Mouse (Mus musculus): ENCODE measurements around the gene Lman2l. TPM values are rescaled to one million over a fixed set of nuclear protein-coding genes. Genes with fewer than 3 reads are reported as not detected.

Gene Lman2l
- 59.6 and 60.5 TPM in 2 replicates for polyA plus RNA-seq (2016; fragmentation: Nextera tagmentation; extraction: Ambion mirVana)

DNA sequence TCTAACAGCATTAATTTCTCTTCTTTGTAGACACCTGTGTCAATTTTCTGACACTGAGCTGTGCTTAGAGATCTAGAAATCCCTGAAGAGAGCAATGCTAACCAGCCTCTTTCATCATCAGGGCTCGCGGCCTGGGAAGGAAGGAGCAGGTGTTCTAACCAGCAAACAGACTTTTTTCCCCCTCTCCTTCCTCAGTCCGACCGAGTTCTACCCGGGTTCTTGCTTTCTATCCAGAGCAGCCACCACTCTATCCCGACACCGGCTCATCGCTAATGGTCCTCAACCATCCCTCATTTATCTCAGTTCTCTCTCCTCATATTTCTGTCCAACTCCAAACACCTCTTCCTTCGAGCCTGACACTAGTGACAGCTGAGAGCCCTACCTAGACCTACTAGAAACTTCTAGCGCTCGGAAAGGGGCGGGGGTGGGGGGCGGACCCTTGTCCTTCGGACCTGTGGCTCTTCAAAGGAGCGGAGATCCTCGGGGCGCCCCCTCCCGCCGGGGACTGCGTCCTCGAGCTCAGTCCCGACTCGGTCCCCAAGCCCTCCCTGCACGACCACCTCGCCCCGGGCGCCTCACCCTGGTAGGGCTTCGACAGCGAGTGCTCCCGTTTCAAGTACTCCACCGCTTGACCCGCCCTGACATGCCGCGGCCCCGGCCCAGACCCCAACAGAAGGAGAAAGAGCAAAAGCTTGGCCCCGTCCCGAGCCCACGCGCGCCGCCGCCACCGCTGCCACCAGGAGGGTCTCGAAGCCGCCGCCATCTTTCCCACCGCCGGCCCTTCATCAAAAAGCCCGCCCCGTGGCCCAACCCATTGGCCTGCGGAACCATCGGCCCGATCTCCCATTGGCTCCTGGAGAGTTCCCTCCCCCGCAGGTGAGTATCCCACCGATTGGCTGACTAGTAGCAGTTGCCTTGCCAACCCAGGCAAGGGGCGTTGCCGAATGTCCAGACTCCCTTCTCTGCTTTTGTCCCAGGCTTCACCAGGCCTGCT, at the start of gene Lman2l:
Gene Lman2l, minus strand, starts transcription at position 801 of the 994 bp plus-strand sequence.
- H3K36me3 ChIP-seq (replicated peaks): peaks cover 35% of the 10 kb centered on the region
- WGBS: 1% methylated on average over 57 of the region's 57 CpGs
- DNase-seq (ENCODE audit: extremely low spot score, low spot score): peak; percentile 97
- H3K4me1 ChIP-seq: peaks cover 14% of the 10 kb centered on the region
- no peaks in the 10 kb centered on the region for H3K27me3 ChIP-seq (ENCODE audit: poor library complexity, severe bottlenecking)
- H3K9me3 ChIP-seq: no peaks in the 10 kb centered on the region
- H3K27ac ChIP-seq: peak within 1 kb of the TSS; percentile 92
- H3K4me3 ChIP-seq: peak within 1 kb of the TSS; percentile 73

- Histone ChIP-seq H3K4me3 (no peak overlapping the region), H3K9me3 (no peaks in the 10 kb centered on the region), H3K27ac (no peak overlapping the region), H3K4me1 (peaks cover 17% of the 10 kb centered on the region), H3K36me3 (replicated peaks) (peaks cover 7% of the 10 kb centered on the region; the same call in 1 of the 2 replicates), H3K27me3 (ENCODE audit: poor library complexity, severe bottlenecking) (no peaks in the 10 kb centered on the region)
- 71% methylated on average over 6 of the region's 6 CpGs for WGBS
- DNase-seq (ENCODE audit: extremely low spot score, low spot score): no peak
These were observed 48.2 kb upstream of the Lman2l start for GRCm38 (mm10) chr1:36493299-36493698.

DNA sequence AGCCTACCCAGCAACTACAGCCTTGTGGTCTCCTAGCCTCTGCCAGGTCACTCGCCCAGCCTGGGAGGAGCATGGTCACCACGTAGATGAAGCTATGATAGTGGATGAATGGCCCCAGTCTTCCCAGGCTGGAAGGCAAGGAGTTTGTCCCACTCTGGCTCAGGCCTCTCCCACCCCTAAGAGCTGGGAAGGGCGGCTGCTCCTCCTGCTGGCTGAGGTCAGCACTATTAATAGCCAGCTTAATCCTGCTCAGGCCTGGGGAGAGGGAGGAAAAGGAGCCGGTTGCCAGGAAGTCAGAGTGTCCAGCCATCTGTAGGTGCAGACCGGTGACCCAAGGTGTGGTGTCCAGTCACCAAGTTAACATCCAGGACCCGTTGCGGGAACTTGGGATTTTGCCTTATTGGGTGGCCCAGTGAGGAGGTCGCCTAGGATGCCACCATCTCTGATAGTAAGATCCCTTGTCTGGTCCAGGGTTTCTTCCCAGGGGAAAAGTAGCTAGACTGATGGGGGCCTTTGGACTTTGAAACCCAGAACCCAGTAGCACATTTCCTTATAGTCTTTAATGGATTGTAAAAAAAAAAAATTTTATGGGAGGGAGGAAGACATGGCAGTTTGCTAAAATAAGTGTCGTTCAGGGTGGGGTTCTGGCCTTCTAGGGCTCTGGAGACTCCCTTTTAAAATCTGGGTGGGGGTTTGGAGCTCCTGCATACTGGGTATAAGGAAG, 47.5 kb upstream of the Lman2l start:
- peaks cover 5% of the 10 kb centered on the region; the same call in 1 of the 2 replicates for H3K36me3 ChIP-seq (replicated peaks)

GRCm38 (mm10) chr1:36489661-36490060, 44.6 kb upstream of the Lman2l start:
- DNase-seq (ENCODE audit: extremely low spot score, low spot score): no peak
- WGBS: 84% methylated on average over 6 of the region's 6 CpGs
- Histone ChIP-seq H3K27me3 (ENCODE audit: poor library complexity, severe bottlenecking) (no peaks in the 10 kb centered on the region), H3K36me3 (replicated peaks) (peaks cover 5% of the 10 kb centered on the region; the same call in 1 of the 2 replicates), H3K4me3 (no peak overlapping the region), H3K9me3 (no peaks in the 10 kb centered on the region), H3K4me1 (peaks cover 17% of the 10 kb centered on the region), H3K27ac (no peak overlapping the region)

More for the DNA sequence above, 47.5 kb upstream of the Lman2l start:
- no peaks in the 10 kb centered on the region for H3K27me3 ChIP-seq (ENCODE audit: poor library complexity, severe bottlenecking)
- H3K27ac ChIP-seq: 0 out of 2 replicates have a peak overlapping the region, but pooled peaks have one; percentile 25
- no peak overlapping the region for H3K4me3 ChIP-seq
- peaks cover 17% of the 10 kb centered on the region for H3K4me1 ChIP-seq
- H3K9me3 ChIP-seq: no peaks in the 10 kb centered on the region
- DNase-seq (ENCODE audit: extremely low spot score, low spot score): peak; percentile 37
- 51% methylated on average over 9 of the region's 9 CpGs for WGBS

DNA sequence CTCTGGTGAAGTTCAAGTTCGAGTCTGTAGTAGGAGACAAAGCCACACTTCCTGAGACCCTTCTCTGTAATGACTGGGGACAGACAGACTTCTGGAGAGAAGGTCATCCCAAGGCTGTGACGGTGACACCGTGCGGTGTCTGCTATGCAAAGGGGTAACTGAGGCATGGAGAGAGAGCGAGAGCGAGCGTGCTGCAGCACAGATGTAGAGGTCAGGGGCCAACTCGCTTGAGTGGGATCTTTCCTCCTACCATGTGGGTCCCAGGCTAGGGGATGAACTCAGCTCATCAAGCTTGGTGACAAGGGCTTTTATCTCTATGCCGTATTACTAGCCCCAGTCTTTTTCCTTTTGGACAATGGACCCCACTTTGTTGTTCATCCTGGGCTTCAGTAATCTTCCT, 42.0 kb upstream of the Lman2l start:
- WGBS: 86% methylated on average over 9 of the region's 9 CpGs
- H3K27ac ChIP-seq: no peak overlapping the region
- H3K9me3 ChIP-seq: no peaks in the 10 kb centered on the region
- H3K36me3 ChIP-seq (replicated peaks): peaks cover 5% of the 10 kb centered on the region; the same call in 1 of the 2 replicates
- peaks cover 3% of the 10 kb centered on the region for H3K4me1 ChIP-seq
- DNase-seq (ENCODE audit: extremely low spot score, low spot score): no peak
- H3K4me3 ChIP-seq: no peak overlapping the region
- H3K27me3 ChIP-seq (ENCODE audit: poor library complexity, severe bottlenecking): no peaks in the 10 kb centered on the region

GRCm38 (mm10) chr1:36485080-36485479, 40.0 kb upstream of the Lman2l start:
- H3K4me3 ChIP-seq: no peak overlapping the region
- H3K4me1 ChIP-seq: no peaks in the 10 kb centered on the region
- H3K9me3 ChIP-seq: no peaks in the 10 kb centered on the region
- no peaks in the 10 kb centered on the region for H3K27me3 ChIP-seq (ENCODE audit: poor library complexity, severe bottlenecking)
- WGBS: 90% methylated on average over 7 of the region's 7 CpGs
- H3K27ac ChIP-seq: no peak overlapping the region
- DNase-seq (ENCODE audit: extremely low spot score, low spot score): no peak
- peaks cover 5% of the 10 kb centered on the region; the same call in 1 of the 2 replicates for H3K36me3 ChIP-seq (replicated peaks)

DNA sequence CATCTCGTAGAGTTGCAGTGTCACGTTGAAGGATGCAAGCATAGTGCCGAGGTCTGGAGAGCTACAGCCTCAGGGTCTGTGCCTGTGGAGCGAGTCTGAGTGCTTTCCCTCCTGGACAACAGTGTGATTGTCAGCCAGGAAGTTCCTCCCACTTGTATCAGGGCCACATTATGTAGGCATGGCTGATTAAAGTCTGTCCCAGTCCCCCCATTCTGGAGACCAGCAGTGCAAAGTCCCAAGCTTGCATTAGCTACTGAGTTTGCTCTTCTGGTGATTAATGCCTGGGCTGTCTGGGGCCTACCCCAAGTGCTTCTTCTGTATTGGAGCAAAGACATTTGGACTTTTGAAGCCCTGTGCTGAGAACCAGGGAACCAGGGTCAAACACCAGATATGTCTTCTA, 38.8 kb upstream of the Lman2l start:
- Histone ChIP-seq H3K27me3 (ENCODE audit: poor library complexity, severe bottlenecking) (no peaks in the 10 kb centered on the region), H3K9me3 (no peaks in the 10 kb centered on the region), H3K27ac (no peak overlapping the region), H3K4me3 (no peak overlapping the region), H3K36me3 (replicated peaks) (peaks cover 5% of the 10 kb centered on the region; the same call in 1 of the 2 replicates), H3K4me1 (peaks cover 2% of the 10 kb centered on the region; the same call in 1 of the 2 replicates)
- 62% methylated on average over 4 of the region's 4 CpGs for WGBS
- DNase-seq (ENCODE audit: extremely low spot score, low spot score): no peak

DNA sequence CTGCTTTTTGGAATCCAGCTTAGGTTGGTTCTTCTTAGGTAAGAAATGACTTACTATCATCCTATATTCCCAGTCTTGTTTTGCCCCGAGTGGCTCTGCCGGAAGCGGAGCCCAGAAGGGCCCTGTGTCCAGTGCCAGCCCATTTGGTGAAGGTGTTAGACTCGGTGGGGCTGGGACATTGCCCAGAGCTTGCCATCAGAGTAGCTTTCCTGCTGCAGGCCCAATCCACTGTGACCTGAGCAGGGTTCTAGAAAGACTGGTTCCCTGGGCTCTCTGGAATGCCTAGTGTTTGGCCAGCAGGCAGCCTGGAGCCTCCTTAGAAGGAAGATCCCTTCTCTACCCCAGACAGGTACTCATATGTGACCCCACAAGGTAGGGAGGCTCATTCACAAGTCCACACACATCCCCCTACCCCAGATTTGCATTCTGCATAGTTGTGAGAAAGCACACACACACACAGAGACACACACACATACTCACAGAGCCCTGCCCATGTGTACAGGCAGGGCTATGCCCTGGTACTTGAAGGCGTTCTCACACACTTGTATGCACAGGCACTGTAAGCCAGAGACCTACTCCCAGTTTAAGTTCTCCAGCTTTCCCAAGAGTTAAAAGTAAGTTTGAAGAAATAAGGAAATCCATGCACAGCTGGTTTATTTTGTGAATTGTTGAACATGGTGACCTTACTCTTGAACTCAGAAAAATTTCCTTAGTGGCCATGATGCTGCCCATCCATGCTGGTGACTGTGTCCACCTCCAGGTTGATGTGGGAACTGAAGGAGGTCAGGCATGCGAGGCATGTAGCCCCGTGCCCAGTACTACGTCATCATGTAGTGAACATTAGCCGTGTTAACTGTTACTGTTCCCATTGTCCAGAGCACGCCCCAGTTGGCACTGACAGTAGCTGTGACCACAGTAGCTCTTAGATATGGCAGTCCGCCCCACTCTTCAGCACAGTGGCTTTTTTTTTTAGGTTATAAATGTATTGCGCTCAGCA, 35.1 kb upstream of the Lman2l start:
- WGBS: 91% methylated on average over 12 of the region's 12 CpGs
- Histone ChIP-seq H3K27ac (no peak overlapping the region), H3K4me3 (no peak overlapping the region), H3K36me3 (replicated peaks) (no peaks in the 10 kb centered on the region), H3K27me3 (ENCODE audit: poor library complexity, severe bottlenecking) (no peaks in the 10 kb centered on the region), H3K9me3 (no peaks in the 10 kb centered on the region), H3K4me1 (peaks cover 22% of the 10 kb centered on the region)
- no peak for DNase-seq (ENCODE audit: extremely low spot score, low spot score)

DNA sequence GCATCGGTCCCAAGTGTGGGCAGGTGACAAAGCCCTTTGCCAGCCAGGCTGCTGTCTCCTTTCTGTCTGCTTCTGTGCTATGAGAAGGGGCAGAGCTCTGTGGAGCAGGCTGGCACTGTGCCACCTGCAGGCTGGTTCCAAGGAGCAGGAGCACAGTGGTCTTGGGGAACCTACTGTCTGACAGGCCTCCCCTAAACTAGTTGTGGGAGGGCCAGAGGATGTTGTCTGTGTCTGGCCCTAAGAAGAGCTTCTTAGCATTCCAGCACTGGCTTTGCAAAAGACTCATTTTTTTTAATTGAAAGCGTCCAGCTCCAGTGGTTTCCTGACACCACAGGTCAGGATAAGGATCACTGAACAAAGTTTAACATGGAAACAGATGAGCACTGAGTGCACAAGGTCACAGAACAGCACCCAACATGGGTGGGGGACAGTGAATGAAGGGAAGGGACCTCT, 33.3 kb upstream of the Lman2l start:
- no peaks in the 10 kb centered on the region for H3K36me3 ChIP-seq (replicated peaks)
- WGBS: 75% methylated on average over 2 of the region's 2 CpGs
- peaks cover 41% of the 10 kb centered on the region for H3K4me1 ChIP-seq
- no peaks in the 10 kb centered on the region for H3K27me3 ChIP-seq (ENCODE audit: poor library complexity, severe bottlenecking)
- H3K27ac ChIP-seq: no peak overlapping the region
- no peak overlapping the region for H3K4me3 ChIP-seq
- DNase-seq (ENCODE audit: extremely low spot score, low spot score): no peak
- no peaks in the 10 kb centered on the region for H3K9me3 ChIP-seq

DNA sequence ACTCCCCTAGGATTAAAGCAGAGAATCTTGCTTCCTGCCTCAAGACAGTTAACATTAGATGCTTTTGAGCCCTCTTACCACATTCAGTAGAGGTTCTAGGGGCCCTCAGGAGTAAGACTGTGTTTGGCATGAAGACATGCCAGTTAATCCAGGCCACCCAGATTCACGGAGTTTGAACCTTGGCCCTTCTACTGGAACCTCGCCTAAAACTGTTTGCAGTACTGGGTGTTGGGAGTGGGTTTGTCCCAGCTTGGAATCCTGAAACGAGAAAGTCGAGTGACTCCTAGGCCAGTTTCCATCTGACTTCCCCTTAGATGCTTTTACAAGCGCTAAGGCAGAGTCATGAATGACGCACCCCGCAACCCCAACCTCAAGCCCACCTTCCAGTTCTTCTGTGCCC, 31.4 kb upstream of the Lman2l start:
- Histone ChIP-seq H3K4me1 (peaks cover 60% of the 10 kb centered on the region), H3K27me3 (ENCODE audit: poor library complexity, severe bottlenecking) (no peaks in the 10 kb centered on the region), H3K9me3 (no peaks in the 10 kb centered on the region), H3K36me3 (replicated peaks) (no peaks in the 10 kb centered on the region), H3K4me3 (no peak overlapping the region), H3K27ac (no peak overlapping the region)
- no peak for DNase-seq (ENCODE audit: extremely low spot score, low spot score)
- 87% methylated on average over 7 of the region's 7 CpGs for WGBS

DNA sequence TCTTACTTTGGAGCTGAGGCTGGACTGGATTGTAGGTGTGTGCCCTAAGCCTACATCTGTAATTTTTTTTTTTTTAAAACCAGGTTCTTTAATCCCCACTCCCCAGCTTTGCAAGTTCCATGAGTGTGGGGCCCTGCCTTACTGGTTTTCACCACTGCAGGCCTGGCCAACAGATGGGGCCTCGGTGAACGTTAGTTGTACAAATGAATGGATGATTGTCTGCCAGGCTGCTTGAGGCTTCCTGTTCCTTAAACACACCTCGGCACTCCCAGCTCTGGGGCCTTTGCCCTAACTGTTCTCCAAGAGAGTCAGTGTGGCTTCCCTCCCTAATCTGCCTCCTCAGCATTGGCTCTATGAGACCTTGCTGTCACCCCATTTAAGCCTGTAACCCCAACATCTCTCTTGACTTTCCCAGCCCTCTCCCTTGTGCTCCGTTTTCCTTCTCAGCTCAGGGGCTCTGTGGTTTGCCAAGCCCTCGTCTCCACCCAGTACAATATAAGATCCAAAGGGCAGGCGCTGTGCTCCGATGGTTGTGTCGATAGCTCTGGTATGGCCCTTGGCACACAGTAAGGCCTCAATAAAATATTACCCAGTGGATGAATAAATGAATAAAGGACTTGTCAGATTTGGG, 30.5 kb upstream of the Lman2l start:
- Histone ChIP-seq H3K27ac (peak overlapping the region; percentile 51), H3K4me1 (peaks cover 64% of the 10 kb centered on the region), H3K27me3 (ENCODE audit: poor library complexity, severe bottlenecking) (no peaks in the 10 kb centered on the region), H3K4me3 (peak overlapping the region; percentile 72), H3K9me3 (no peaks in the 10 kb centered on the region), H3K36me3 (replicated peaks) (no peaks in the 10 kb centered on the region)
- WGBS: 68% methylated on average over 8 of the region's 8 CpGs
- DNase-seq (ENCODE audit: extremely low spot score, low spot score): no peak
